In genomic region chr6:67415276-67415675, GRCm38 (mm10) we compare ENCODE assay signal across 23 mouse cellular contexts. TPM values are rescaled to one million over a fixed set of nuclear protein-coding genes. Genes with fewer than 3 reads are reported as not detected.
DNase-seq lines count a peak whose midpoint lies in the region; ATAC-seq lines count a peak whose summit lies in the region.
"Had no signal": no experiment of that assay in that cellular context is flagged by ENCODE, and none has a peak within 500 bp of the region (broad histone marks: within the 10 kb centered on the region; RNA-seq: fewer than 3 reads in every experiment).

No protein-coding gene starts in this region.

- DNase-seq in thymus, postnatal 0 days (ENCODE audit: low spot score), result peak; percentile 50
- DNase-seq in thymus, postnatal 25 days, result no peak
- no peak for DNase-seq in right cerebral cortex, postnatal 4 days
- DNase-seq in cerebellum, postnatal 25 days, result no peak
- DNase-seq in liver, result no peak
- no peak for DNase-seq in spleen, adult 18-20 months
- DNase-seq: adrenal gland, postnatal 25 days; cerebellum, adult 8-10 months; forebrain, postnatal 0 days; gastrocnemius, postnatal 25 days; heart, adult 18-20 months; heart, postnatal 10 days; kidney, adult 2 months; kidney, postnatal 10 days; lung, postnatal 4 days had no signal

- ATAC-seq in hematopoietic stem cell, adult 5-6 weeks (replicated peaks in 1 of 2; ENCODE audit: insufficient read depth in 1 of 2, low FRiP score in 2 of 2, low TSS enrichment in 1 of 2, low read depth in 1 of 2, poor library complexity in 2 of 2, severe bottlenecking in 2 of 2), result peak; percentile 67 to 72
- ATAC-seq in megakaryocyte progenitor cell, adult 5-6 weeks (replicated peaks; ENCODE audit: poor library complexity), result peak; percentile 54; the same call in 1 of the 2 replicates
- ATAC-seq: forebrain, postnatal 0 days had no signal

RNA-seq across cellular contexts. Expression of gene Il12rb2, which starts 39.3 kb away (rescaled TPM):
- 2.0 and 3.1 TPM in 2 replicates for polyA plus RNA-seq in thymus, postnatal 0 days (2015; fragmentation: Nextera tagmentation; extraction: Ambion mirVana)
- total RNA-seq in hematopoietic stem cell, adult 5-6 weeks (2017), result 8.0 and 12.2 TPM in 2 replicates
- total RNA-seq in megakaryocyte progenitor cell, adult 5-6 weeks (2015), result 6.8 and 7.8 TPM in 2 replicates
- total RNA-seq in megakaryocyte progenitor cell, adult 5-6 weeks (2017), result 1.1 and 3.2 TPM in 2 replicates
- total RNA-seq: adrenal gland, postnatal 25 days; gastrocnemius, postnatal 25 days; layer of hippocampus, postnatal 14 days had no signal
- polyA plus RNA-seq: forebrain, embryonic 11.5 days; heart, embryonic 12.5 days; intestine, embryonic 14.5 days; midbrain, embryonic 12.5 days; stomach, embryonic 14.5 days had no signal
